Mouse (Mus musculus) cortical plate, adult 2 months (tissue): ENCODE measurements at regions not wholly inside any gene's neighbourhood (a gene's known extent, or its start where the extent isn't known, plus 50 kb on each side); places are given as distances from the start of the nearest gene placed in this dataset.

Experiments used
- CTCF ChIP-seq: fragments of 200-500 bp; IDR thresholded peaks from 2 replicates; pipeline ENCODE4 v1.5.1; 2011; ENCODE audit warnings: mild to moderate bottlenecking, control low read depth, low read length; ENCODE audit not compliant: insufficient read depth; ENCODE audit errors: extremely low read depth
- POLR2A ChIP-seq: fragments of 200-500 bp; IDR thresholded peaks from 2 replicates; pipeline ENCODE4 v1.6.1; 2011; ENCODE audit warnings: mild to moderate bottlenecking, low read length, control low read depth; ENCODE audit not compliant: insufficient read depth; ENCODE audit errors: extremely low read depth

GRCm38 (mm10) chr1:14002550-14002949, 2090.6 kb downstream of the 4930444P10Rik start:
- TF ChIP-seq CTCF (no peak), POLR2A (no peak)
